Mouse (Mus musculus): ENCODE measurements at regions not wholly inside any gene's neighbourhood (a gene's known extent, or its start where the extent isn't known, plus 50 kb on each side); places are given as distances from the start of the nearest gene placed in this dataset.

- no peak for TF ChIP-seq POLR2A (IDR thresholded peaks at IDR 0.05; ENCODE audit: insufficient read depth, low read length)
- TF ChIP-seq CTCF (IDR thresholded peaks at IDR 0.05; ENCODE audit: low read depth, low read length) = no peak
- TF ChIP-seq EP300 (IDR thresholded peaks at IDR 0.05; ENCODE audit: insufficient read depth, low read depth, low read length) = no peak
These were observed 65.0 kb downstream of the Tmem30b start for GRCm38 (mm10) chr12:73481165-73481564.
